Mouse (Mus musculus): ENCODE measurements at regions not wholly inside any gene's neighbourhood (a gene's known extent, or its start where the extent isn't known, plus 50 kb on each side); places are given as distances from the start of the nearest gene placed in this dataset.

DNA sequence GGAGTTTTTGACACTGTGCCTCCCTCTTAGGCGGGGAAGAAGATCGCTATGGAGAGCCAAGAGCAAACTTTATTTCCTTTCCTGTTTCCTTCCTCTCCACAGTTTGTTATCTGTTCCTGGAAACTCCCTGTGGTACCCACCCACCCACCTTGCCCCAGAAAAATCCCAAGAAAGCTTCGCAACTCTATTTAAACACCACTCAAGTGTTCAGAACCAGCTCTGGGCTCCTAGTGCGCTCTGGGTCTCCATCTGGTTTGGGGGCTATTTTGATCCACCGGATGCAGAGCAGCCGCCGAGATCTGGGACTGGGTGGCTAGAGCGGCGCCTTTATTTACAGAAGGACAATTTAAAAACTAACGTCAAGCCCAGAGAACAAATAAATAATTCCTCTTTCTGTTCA is 158.6 kb downstream of the Trim29 start:
- DNase-seq: no peak

DNA sequence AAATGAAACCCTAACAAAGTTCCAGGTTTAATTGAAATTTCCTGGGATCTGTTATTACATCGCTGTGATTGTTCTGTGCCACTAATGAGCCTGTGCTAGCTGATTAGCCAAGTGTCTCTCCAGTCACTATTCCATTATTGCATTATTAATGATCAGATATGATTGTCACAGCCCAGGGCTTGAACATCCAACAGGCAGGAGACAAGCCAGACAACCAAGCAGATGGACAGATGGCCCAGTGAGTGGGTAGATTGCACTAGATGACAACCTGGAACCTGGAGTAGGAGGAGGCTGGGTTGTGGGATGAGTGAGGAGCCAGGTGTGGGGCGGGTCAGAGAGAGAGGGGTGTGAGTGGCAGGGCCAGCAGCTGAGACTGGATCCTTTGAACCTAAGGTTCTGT is 161.6 kb downstream of the Trim29 start:
- DNase-seq: no peak

DNA sequence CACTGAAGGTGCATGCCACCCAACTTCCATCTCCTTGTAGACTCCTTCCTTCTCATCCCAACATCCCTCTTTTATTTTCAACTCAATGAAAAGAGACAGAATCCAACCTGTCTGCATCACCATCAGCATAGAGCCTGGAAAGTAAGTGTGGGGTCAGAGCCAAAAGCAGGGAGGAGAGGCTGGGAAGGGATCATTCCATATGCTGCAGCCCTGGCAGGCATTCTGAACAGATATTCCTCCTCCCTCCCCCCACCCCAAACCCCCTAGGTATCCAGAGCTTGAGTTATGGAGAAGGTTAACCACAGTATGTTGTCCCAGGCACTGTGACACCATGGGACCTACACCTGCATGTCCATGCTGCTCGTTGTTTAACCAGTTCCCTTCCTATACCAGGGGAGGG is 162.5 kb downstream of the Trim29 start:
- DNase-seq: no peak

DNA sequence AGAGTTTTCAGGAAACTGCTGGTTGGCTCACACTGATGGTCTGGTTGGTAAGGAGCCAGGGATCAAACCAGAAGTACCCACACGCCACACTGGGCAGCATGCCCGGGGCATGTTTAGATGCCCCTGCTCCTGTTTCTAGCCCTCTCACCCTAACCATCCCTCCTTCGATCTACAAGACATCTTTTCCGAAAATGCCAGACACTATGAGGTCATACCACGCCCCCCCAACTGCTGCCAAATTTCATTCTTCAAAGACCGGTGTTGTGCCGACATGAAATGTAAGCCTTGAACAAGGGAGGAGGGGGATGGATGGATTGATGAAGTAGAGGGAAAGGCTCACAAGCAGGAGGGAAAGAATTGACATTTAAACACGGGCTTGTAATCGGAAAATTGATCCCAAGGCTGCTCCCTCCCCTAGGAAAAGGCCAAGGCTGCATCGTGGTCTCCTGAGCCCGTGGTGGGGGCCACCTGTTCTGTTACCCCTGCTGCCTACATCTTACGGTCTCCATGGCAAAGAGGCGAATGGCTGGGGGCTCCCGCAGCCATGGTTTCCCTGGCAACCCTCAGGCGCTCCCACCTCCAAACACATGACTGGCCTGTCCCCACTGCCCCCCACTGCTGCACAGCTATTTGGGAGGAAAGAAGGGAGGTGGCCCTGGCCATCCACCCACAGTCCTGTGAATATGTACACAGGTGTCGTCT is 163.1 kb downstream of the Trim29 start:
- peak in 1 of 2 experiments; percentile 23 for DNase-seq

DNA sequence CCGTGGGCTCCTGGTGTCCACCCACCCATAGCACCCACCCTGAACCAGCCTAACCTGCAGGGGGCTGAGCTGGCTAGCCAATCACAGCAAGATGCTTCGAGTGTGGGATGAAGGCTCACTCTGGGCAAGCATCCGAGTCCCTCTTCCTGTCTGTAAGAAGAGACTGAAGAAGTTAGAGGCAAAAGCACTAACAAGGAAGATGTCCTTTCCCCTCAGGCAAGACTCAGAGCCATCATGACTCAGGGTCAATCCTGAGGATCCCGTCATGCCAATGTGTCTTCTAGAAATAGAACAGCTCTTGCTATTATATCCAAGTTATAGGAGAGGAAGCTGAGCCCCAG is 163.6 kb downstream of the Trim29 start:
- no peak for DNase-seq

- no peak for DNase-seq
These were observed 170.4 kb downstream of the Trim29 start for GRCm38 (mm10) chr9:43480826-43481591.

DNA sequence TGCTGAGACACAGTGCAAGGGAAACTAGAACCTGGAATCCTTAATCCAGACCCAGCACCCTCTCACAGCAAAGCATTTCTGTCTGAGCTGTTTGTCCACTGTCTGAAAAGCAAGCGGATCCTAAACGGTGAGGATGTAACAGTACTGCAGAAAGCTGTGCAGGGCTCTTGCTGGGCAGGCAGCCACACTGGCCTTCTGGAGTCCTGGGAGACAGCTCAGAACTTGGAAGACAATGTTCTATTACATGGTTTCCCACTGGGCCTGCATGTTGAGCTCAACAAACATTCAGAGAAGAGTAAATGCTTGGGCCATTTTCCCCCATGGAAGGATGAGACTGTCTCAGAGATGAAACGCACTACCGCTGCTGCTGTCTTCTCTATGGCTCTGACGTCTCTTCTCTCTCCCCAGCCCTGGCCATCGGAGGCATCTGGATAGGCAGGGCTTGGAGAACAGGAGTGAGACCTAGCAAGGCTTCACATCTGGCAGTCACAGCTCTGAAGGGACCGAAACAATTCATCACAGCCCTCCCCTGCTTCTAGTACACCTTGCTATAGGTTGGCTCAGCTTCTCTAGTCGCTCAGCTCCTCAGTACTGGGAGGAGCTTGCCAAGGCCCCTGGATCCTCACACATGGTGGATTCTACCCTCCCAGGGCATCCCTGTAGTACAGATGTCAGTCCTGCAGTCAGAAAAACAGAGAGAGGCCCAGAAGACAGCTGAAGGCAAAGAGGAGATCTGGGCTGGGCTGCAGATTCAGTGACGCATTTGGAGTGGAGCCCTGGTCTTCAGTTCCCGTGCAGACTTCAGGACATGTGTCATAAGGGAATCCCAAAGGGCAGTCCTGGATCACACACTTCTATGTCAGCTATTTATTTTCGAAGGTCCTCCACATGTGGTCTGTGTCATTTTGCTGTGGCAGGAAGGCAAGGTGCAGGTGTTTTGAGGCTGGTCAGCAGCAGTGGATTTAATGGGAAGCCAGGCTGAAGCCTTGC is 171.7 kb downstream of the Trim29 start:
- peak; percentile 62 to 64 for DNase-seq

GRCm38 (mm10) chr9:43483195-43483594 is 172.5 kb downstream of the Trim29 start:
- DNase-seq: peak; percentile 41 to 61

DNA sequence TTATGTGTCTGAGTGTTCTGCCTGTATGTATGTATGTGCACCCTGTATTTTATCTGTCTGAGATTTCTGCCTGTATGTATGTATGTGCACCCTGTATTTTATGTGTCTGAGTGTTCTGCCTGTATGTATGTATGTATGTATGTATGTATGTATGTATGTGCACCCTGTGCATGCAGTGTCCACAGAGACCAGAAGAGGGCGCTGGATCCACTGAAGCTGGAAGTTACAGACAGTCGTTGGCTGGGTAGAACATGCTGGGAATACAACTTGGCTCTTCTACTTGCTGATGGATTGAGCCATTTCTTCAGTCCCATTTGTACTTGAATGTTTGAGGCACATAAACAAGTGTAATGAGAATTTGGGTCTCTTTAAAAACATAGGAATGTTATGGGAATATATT is 173.3 kb downstream of the Trim29 start:
- no peak for DNase-seq

- DNase-seq: no peak
These were observed 176.1 kb downstream of the Trim29 start for GRCm38 (mm10) chr9:43486704-43487103.

DNA sequence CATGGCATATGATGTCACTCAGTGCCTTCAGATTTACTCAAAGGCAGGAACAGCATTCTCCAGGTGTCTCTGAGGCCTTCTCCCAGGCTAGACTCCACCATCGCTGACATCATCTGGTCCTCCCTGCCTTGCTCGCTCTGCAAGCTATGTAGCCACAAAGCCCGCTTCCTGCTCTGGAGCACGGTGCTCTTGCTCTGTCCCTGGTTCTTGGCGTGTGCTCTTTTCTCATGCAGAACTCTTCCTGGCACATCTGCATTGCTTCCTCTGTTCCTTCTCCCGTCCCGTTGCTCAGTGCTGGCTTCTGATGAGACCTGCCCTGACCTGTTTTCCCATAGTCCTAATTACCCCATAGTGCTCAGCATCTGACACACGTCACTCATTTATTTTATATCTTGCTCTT is 178.6 kb downstream of the Trim29 start:
- DNase-seq: no peak

- peak in 1 of 2 experiments; percentile 21 for DNase-seq
These were observed 180.5 kb downstream of the Trim29 start for GRCm38 (mm10) chr9:43491024-43491751.

GRCm38 (mm10) chr9:43492236-43493000 is 181.8 kb downstream of the Trim29 start:
- no peak for DNase-seq

GRCm38 (mm10) chr9:43498596-43498995 is 187.9 kb downstream of the Trim29 start:
- DNase-seq: no peak

DNA sequence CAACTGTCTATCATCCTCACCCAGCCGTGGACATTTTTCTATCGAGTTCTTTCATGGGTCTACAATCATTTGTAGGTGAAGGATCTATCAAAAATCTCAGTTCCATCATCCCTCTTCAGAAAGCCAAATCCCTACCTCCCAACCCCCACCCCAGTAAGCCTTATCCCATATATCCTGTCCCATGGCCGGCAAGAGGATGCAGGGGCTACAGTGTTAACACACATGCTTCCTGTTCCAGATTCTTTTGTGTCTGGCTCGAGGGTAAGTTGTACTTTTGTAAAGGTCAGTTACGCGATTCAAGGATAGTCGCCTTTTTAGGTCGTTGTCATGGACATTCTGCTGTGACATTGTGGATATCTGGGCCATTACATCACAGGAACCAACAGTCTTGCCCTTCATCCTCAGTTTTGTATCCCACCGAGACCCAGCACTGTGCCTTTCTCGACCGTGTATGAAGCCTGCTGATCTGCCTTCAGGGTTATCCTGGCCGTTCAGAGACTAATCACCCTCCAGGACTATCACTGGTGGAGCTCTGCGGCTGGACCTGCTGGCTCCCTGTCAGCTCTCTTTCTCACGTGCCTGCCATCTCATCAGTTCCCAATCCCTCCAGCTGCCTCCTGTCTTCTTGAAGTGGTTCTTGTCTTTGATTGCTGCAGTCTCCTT is 193.8 kb downstream of the Trim29 start:
- no peak for DNase-seq

DNA sequence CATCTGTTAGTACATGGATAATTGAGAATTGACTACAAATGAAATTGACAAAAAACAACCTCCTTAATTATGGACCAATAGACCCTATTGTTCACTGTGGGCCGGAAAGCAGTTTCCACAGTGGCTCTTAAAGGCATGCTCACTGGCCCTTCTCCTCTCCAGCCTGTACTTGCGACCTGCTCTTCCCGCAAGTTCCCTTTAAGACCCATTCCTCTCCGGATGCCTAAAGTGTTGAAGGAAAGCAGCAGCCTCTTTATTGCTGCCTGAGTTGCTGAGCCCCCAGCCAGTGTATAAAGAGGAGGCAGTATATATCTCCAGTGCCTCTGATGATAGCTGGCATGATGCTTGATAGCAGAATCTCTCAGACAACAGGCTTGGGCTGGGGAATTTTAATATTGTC is 195.2 kb downstream of the Trim29 start:
- DNase-seq: no peak

DNA sequence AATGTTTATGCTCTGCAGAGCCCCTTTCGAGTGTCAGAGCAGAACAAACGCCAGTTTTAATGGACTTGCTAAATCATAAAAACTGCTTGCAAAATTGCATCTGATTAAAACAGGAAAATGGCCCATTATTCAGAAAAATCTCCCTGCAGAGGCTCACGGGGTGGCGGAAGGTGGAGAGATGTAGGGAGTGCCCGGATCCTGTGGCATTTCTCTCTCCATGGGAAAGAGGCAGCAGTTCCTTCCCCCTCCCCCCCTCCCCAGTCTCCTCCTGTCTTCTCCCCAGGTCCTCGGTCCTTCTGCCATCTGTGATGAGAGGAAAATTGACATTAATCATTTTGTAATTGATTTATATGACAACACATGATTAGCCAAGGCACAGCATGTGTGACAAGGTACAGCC is 195.6 kb downstream of the Trim29 start:
- DNase-seq: no peak

GRCm38 (mm10) chr9:43512806-43513205 is 202.2 kb downstream of the Trim29 start:
- DNase-seq: no peak

GRCm38 (mm10) chr9:43514731-43515458 is 204.2 kb downstream of the Trim29 start:
- DNase-seq: no peak

DNA sequence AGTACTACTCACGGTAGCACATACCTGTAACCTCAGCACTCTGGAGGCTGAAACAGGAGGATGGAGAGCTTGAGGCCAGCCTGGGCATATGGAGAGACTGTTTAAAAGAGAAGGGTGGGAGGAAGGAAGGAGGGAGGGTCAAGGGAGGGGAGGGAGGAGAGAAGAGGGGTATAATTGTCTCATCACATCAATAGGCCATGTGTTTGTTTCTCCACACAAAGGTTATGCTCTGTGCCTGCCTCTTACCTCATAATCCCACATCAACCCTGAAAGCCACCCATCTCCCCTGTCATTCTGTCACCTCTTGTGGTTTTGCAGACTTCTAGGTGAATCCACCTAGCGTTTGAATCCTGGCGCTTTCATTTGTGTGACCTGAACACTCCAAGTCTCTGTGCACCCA is 210.3 kb downstream of the Trim29 start:
- DNase-seq: no peak

All from layer of hippocampus, postnatal 36 days (tissue).